Mouse (Mus musculus) C2C12 (cell line): Measurements from ENCODE around the gene Phyhd1. TPM values are rescaled to one million over a fixed set of nuclear protein-coding genes. Genes with fewer than 3 reads are reported as not detected.
A peak's percentile ranks its signal among the peaks of the same experiment; 100 is the strongest.

ENCODE experiments used
- H3K27me3 ChIP-seq: one replicate; pipeline ENCODE4 v1.6.1; 2011; ENCODE audit not compliant: control insufficient read depth, insufficient read depth, insufficient read length
- H3K36me3 ChIP-seq: one replicate; pipeline ENCODE4 v1.6.1; 2011; ENCODE audit not compliant: control insufficient read depth, insufficient read depth
- H3K4me3 ChIP-seq: one replicate; pipeline ENCODE4 v1.5.1; 2011; ENCODE audit warnings: mild to moderate bottlenecking, control low read depth; ENCODE audit not compliant: poor library complexity, insufficient read depth, severe bottlenecking
- H3K79me2 ChIP-seq: one replicate; pipeline ENCODE4 v1.6.1; 2011; ENCODE audit not compliant: control insufficient read depth, insufficient read depth
- H3K79me3 ChIP-seq: one replicate; pipeline ENCODE4 v1.6.1; 2011; ENCODE audit warnings: low read depth, control low read depth
- H3ac ChIP-seq: one replicate; pipeline ENCODE3; 2011; ENCODE audit warnings: low read depth; ENCODE audit not compliant: control insufficient read depth, insufficient read length
- CEBPB ChIP-seq: IDR thresholded peaks from one replicate; pipeline ENCODE4 v1.6.1; 2011; ENCODE audit warnings: low read depth, mild to moderate bottlenecking, control low read depth, moderate library complexity
- CTCF ChIP-seq: IDR thresholded peaks from one replicate; pipeline ENCODE4 v1.5.1; 2011; ENCODE audit not compliant: control insufficient read depth, insufficient read depth, insufficient read length
- FOSL1 ChIP-seq: IDR thresholded peaks from one replicate; pipeline ENCODE4 v1.8.0; 2011; ENCODE audit warnings: mild to moderate bottlenecking, low read length; ENCODE audit not compliant: poor library complexity, insufficient read depth, severe bottlenecking
- MAX ChIP-seq: IDR thresholded peaks from one replicate; pipeline ENCODE4 v1.6.1; 2011; ENCODE audit warnings: mild to moderate bottlenecking, control low read depth
- MYOD1 ChIP-seq: IDR thresholded peaks from one replicate; pipeline ENCODE4 v1.6.1; 2011; ENCODE audit warnings: low read depth; ENCODE audit not compliant: control insufficient read depth, insufficient read length
- MYOG ChIP-seq: IDR thresholded peaks from one replicate; pipeline ENCODE4 v1.6.1; 2011; ENCODE audit not compliant: control insufficient read depth, insufficient read length; ENCODE audit errors: extremely low read depth
- USF1 ChIP-seq: IDR thresholded peaks from one replicate; pipeline ENCODE4 v1.6.1; 2011; ENCODE audit warnings: low read depth, mild to moderate bottlenecking, control low read depth, moderate library complexity
- polyA plus RNA-seq: library from polyadenylated mRNA; unstranded; fragments of >200 nt; fragmentation: generic; extraction: Trizol; gene quantifications from one replicate; pipeline ENCODE4 v1.2.1, GENCODE M21; 2012; ENCODE audit warnings: missing spikeins

The Phyhd1 gene
- polyA plus RNA-seq, 1 experiment, result 1.4 TPM

GRCm38 (mm10) chr2:30237881-30238280 is 28.1 kb upstream of the Phyhd1 start:
- Histone ChIP-seq H3ac (peak overlapping the region; percentile 74), H3K79me3 (peaks cover 44% of the 10 kb centered on the region), H3K79me2 (peaks cover 52% of the 10 kb centered on the region), H3K4me3 (peak overlapping the region; percentile 83), H3K27me3 (no peaks in the 10 kb centered on the region), H3K36me3 (peaks cover 30% of the 10 kb centered on the region)
- no peak for TF ChIP-seq MYOD1

- TF ChIP-seq MAX (no peak), MYOG (no peak), FOSL1 (no peak), CTCF (no peak), CEBPB (no peak), MYOD1 (no peak), USF1 (no peak)
- Histone ChIP-seq H3K27me3 (no peaks in the 10 kb centered on the region), H3K79me2 (peaks cover 63% of the 10 kb centered on the region), H3ac (peak overlapping the region; percentile 74), H3K36me3 (peaks cover 40% of the 10 kb centered on the region), H3K79me3 (peaks cover 49% of the 10 kb centered on the region), H3K4me3 (peak overlapping the region; percentile 83)
These were observed 27.0 kb upstream of the Phyhd1 start for GRCm38 (mm10) chr2:30238906-30239465.

- peak overlapping the region; percentile 28 for H3ac ChIP-seq
- TF ChIP-seq USF1 (no peak), CTCF (no peak), FOSL1 (no peak), MYOG (no peak), MAX (no peak), CEBPB (no peak), MYOD1 (no peak)
- no peak overlapping the region for H3K4me3 ChIP-seq
- peaks cover 55% of the 10 kb centered on the region for H3K79me3 ChIP-seq
- H3K27me3 ChIP-seq, result no peaks in the 10 kb centered on the region
- H3K79me2 ChIP-seq, result peaks cover 71% of the 10 kb centered on the region
- peaks cover 48% of the 10 kb centered on the region for H3K36me3 ChIP-seq
These were observed 26.2 kb upstream of the Phyhd1 start for GRCm38 (mm10) chr2:30239777-30240176.

- Histone ChIP-seq H3K27me3 (no peaks in the 10 kb centered on the region), H3K79me2 (peaks cover 76% of the 10 kb centered on the region), H3K79me3 (peaks cover 58% of the 10 kb centered on the region), H3K36me3 (peaks cover 51% of the 10 kb centered on the region), H3K4me3 (no peak within 1 kb of the TSS), H3ac (peak within 1 kb of the TSS; percentile 28)
- TF ChIP-seq CTCF (no peak), FOSL1 (no peak), MYOG (no peak), CEBPB (no peak), USF1 (no peak), MAX (no peak), MYOD1 (no peak)
These were observed 25.7 kb upstream of the Phyhd1 start, which contains the start of gene Gm28035 for GRCm38 (mm10) chr2:30240267-30240666. Gm28035 (plus strand) TSS chr2:30240567.

GRCm38 (mm10) chr2:30242509-30242908 is 23.5 kb upstream of the Phyhd1 start:
- Histone ChIP-seq H3ac (no peak overlapping the region), H3K36me3 (peaks cover 67% of the 10 kb centered on the region), H3K4me3 (no peak overlapping the region), H3K79me3 (peaks cover 64% of the 10 kb centered on the region), H3K27me3 (no peaks in the 10 kb centered on the region), H3K79me2 (peaks cover 98% of the 10 kb centered on the region)
- TF ChIP-seq USF1 (no peak), MYOG (no peak), CEBPB (no peak), CTCF (no peak), MYOD1 (no peak), FOSL1 (no peak), MAX (no peak)

GRCm38 (mm10) chr2:30243391-30243790 is 22.6 kb upstream of the Phyhd1 start:
- H3K79me2 ChIP-seq, result peaks cover 100% of the 10 kb centered on the region
- H3K27me3 ChIP-seq, result no peaks in the 10 kb centered on the region
- TF ChIP-seq FOSL1 (no peak), CEBPB (no peak), USF1 (no peak)
- no peak overlapping the region for H3ac ChIP-seq
- no peak overlapping the region for H3K4me3 ChIP-seq
- peaks cover 71% of the 10 kb centered on the region for H3K36me3 ChIP-seq
- peaks cover 66% of the 10 kb centered on the region for H3K79me3 ChIP-seq
